Mouse (Mus musculus) intestine, embryonic 14.5 days (tissue): ENCODE measurements at regions not wholly inside any gene's neighbourhood (a gene's known extent, or its start where the extent isn't known, plus 50 kb on each side); places are given as distances from the start of the nearest gene placed in this dataset.

Experiments
- ATAC-seq: fragments of 200-750 bp; cut with Nextera tagmentation; replicated peaks from 2 replicates; pipeline ENCODE4 v1.8.0; 2017; ENCODE audit warnings: low read depth, moderate number of reproducible peaks, moderate TSS enrichment, moderate library complexity; ENCODE audit not compliant: low FRiP score, low TSS enrichment
- DNase-seq: peaks from one replicate; pipeline ENCODE4 v3.0.0-alpha.2; 2018; ENCODE audit warnings: low spot score
- H3K27ac ChIP-seq: fragments of 300-500 bp; sonication (generic); 2 replicates; pipeline ENCODE4 v1.5.1; 2014; ENCODE audit warnings: low read depth, mild to moderate bottlenecking, control low read depth
- H3K27me3 ChIP-seq: fragments of 300-500 bp; sonication (generic); replicated peaks from 2 replicates; pipeline ENCODE4 v1.6.1; 2014; ENCODE audit warnings: low read length, control low read depth; ENCODE audit not compliant: control insufficient read depth, insufficient read depth
- H3K36me3 ChIP-seq: fragments of 300-500 bp; sonication (generic); 2 replicates; pipeline ENCODE4 v1.6.1; 2014; ENCODE audit warnings: low read length, control low read depth; ENCODE audit not compliant: control insufficient read depth, insufficient read depth
- H3K4me1 ChIP-seq: fragments of 300-500 bp; sonication (generic); replicated peaks from 2 replicates; pipeline ENCODE4 v1.6.1; 2014; ENCODE audit warnings: low read length, control low read depth, mixed read lengths; ENCODE audit not compliant: control insufficient read depth, insufficient read depth
- H3K4me2 ChIP-seq: fragments of 300-500 bp; sonication (generic); 2 replicates; pipeline ENCODE4 v1.6.1; 2014; ENCODE audit warnings: low read length
- H3K4me3 ChIP-seq: fragments of 300-500 bp; sonication (generic); 2 replicates; pipeline ENCODE4 v1.5.1; 2014; ENCODE audit warnings: low read depth, low read length, control low read depth, mixed read lengths
- H3K9ac ChIP-seq: fragments of 300-500 bp; sonication (generic); 2 replicates; pipeline ENCODE4 v1.6.1; 2014; ENCODE audit warnings: mild to moderate bottlenecking, low read length
- H3K9me3 ChIP-seq: fragments of 300-500 bp; sonication (generic); 2 replicates; pipeline ENCODE4 v1.6.1; 2016; ENCODE audit warnings: low read length, control low read depth; ENCODE audit not compliant: control insufficient read depth
- WGBS: fragments of 180-500 bp; shearing (Covaris S2); extraction: QIAGEN DNeasy Blood & Tissue Kit; methylation state at CpG from one replicate; pipeline ENCODE4 v1.1.7; 2014; 5-methylcytosine and 5-hydroxymethylcytosine counted together

- no peak overlapping the region for H3K27ac ChIP-seq
- H3K4me1 ChIP-seq, result no peaks in the 10 kb centered on the region
- no peak for DNase-seq
- ATAC-seq, result no peak
- no peak overlapping the region for H3K9ac ChIP-seq
- no peak overlapping the region for H3K4me3 ChIP-seq
- H3K4me2 ChIP-seq, result no peak overlapping the region
- H3K36me3 ChIP-seq, result no peaks in the 10 kb centered on the region
- H3K27me3 ChIP-seq, result no peaks in the 10 kb centered on the region
- 72% methylated on average over 4 of the region's 4 CpGs for WGBS
- no peaks in the 10 kb centered on the region for H3K9me3 ChIP-seq
Measured at GRCm38 (mm10) chr13:5440454-5440853, 420.8 kb upstream of the Klf6 start.

GRCm38 (mm10) chr13:5444759-5445478, 416.4 kb upstream of the Klf6 start:
- no peak overlapping the region for H3K9ac ChIP-seq
- no peak overlapping the region for H3K27ac ChIP-seq
- H3K36me3 ChIP-seq, result no peaks in the 10 kb centered on the region
- H3K27me3 ChIP-seq, result no peaks in the 10 kb centered on the region
- 90% methylated on average over 5 of the region's 5 CpGs for WGBS
- H3K4me3 ChIP-seq, result no peak overlapping the region
- DNase-seq (no peak), ATAC-seq (no peak)
- no peak overlapping the region for H3K4me2 ChIP-seq
- no peaks in the 10 kb centered on the region for H3K9me3 ChIP-seq
- no peaks in the 10 kb centered on the region for H3K4me1 ChIP-seq

GRCm38 (mm10) chr13:5448601-5449000, 412.7 kb upstream of the Klf6 start:
- Histone ChIP-seq H3K27ac (no peak overlapping the region), H3K4me1 (no peaks in the 10 kb centered on the region), H3K9ac (no peak overlapping the region), H3K27me3 (no peaks in the 10 kb centered on the region), H3K36me3 (no peaks in the 10 kb centered on the region), H3K4me2 (no peak overlapping the region), H3K9me3 (no peaks in the 10 kb centered on the region), H3K4me3 (no peak overlapping the region)
- DNase-seq (no peak), ATAC-seq (no peak)
- 75% methylated on average over 1 of the region's 1 CpGs for WGBS

GRCm38 (mm10) chr13:5480779-5481178, 380.5 kb upstream of the Klf6 start:
- H3K4me3 ChIP-seq, result no peak overlapping the region
- no peaks in the 10 kb centered on the region for H3K36me3 ChIP-seq
- no peak overlapping the region for H3K9ac ChIP-seq
- no peak overlapping the region for H3K27ac ChIP-seq
- no peak for DNase-seq
- H3K4me2 ChIP-seq, result no peak overlapping the region
- H3K9me3 ChIP-seq, result no peaks in the 10 kb centered on the region
- WGBS, result 78% methylated on average over 2 of the region's 2 CpGs
- no peak for ATAC-seq
- H3K4me1 ChIP-seq, result no peaks in the 10 kb centered on the region
- no peaks in the 10 kb centered on the region for H3K27me3 ChIP-seq

- no peak overlapping the region for H3K4me3 ChIP-seq
- no peak overlapping the region for H3K27ac ChIP-seq
- no peaks in the 10 kb centered on the region for H3K4me1 ChIP-seq
- H3K36me3 ChIP-seq, result no peaks in the 10 kb centered on the region
- H3K9ac ChIP-seq, result no peak overlapping the region
- no peaks in the 10 kb centered on the region for H3K9me3 ChIP-seq
- ATAC-seq, result no peak
- DNase-seq, result no peak
- 53% methylated on average over 1 of the region's 1 CpGs for WGBS
- no peaks in the 10 kb centered on the region for H3K27me3 ChIP-seq
- no peak overlapping the region for H3K4me2 ChIP-seq
Measured at GRCm38 (mm10) chr13:5492266-5492665, 369.0 kb upstream of the Klf6 start.

- Histone ChIP-seq H3K36me3 (no peaks in the 10 kb centered on the region), H3K27me3 (no peaks in the 10 kb centered on the region), H3K4me3 (no peak overlapping the region), H3K9ac (no peak overlapping the region), H3K27ac (no peak overlapping the region), H3K9me3 (no peaks in the 10 kb centered on the region), H3K4me1 (no peaks in the 10 kb centered on the region), H3K4me2 (no peak overlapping the region)
- ATAC-seq (no peak), DNase-seq (no peak)
Measured at GRCm38 (mm10) chr13:5497535-5497934, 363.7 kb upstream of the Klf6 start.

GRCm38 (mm10) chr13:5511784-5512183, 349.5 kb upstream of the Klf6 start:
- Histone ChIP-seq H3K36me3 (no peaks in the 10 kb centered on the region), H3K9me3 (no peaks in the 10 kb centered on the region), H3K4me2 (no peak overlapping the region), H3K27ac (no peak overlapping the region), H3K27me3 (no peaks in the 10 kb centered on the region), H3K4me1 (no peaks in the 10 kb centered on the region), H3K4me3 (no peak overlapping the region), H3K9ac (no peak overlapping the region)
- no peak for DNase-seq
- no peak for ATAC-seq

- no peaks in the 10 kb centered on the region for H3K27me3 ChIP-seq
- WGBS, result 80% methylated on average over 2 of the region's 2 CpGs
- H3K9me3 ChIP-seq, result no peaks in the 10 kb centered on the region
- H3K4me3 ChIP-seq, result no peak overlapping the region
- H3K36me3 ChIP-seq, result no peaks in the 10 kb centered on the region
- no peaks in the 10 kb centered on the region for H3K4me1 ChIP-seq
- no peak overlapping the region for H3K4me2 ChIP-seq
- no peak for ATAC-seq
- H3K27ac ChIP-seq, result no peak overlapping the region
- H3K9ac ChIP-seq, result no peak overlapping the region
- no peak for DNase-seq
Measured at GRCm38 (mm10) chr13:5515552-5515951, 345.7 kb upstream of the Klf6 start.

- no peak for DNase-seq
- Histone ChIP-seq H3K36me3 (no peaks in the 10 kb centered on the region), H3K9ac (no peak overlapping the region), H3K4me1 (no peaks in the 10 kb centered on the region), H3K4me3 (no peak overlapping the region), H3K4me2 (no peak overlapping the region), H3K9me3 (no peaks in the 10 kb centered on the region), H3K27me3 (no peaks in the 10 kb centered on the region), H3K27ac (no peak overlapping the region)
- 87% methylated on average over 2 of the region's 2 CpGs for WGBS
- no peak for ATAC-seq
Measured at GRCm38 (mm10) chr13:5516088-5516487, 345.2 kb upstream of the Klf6 start.
